Mouse (Mus musculus) central nervous system, embryonic 11.5 days (tissue): ENCODE data around the gene Wnt9a. TPM values are rescaled to one million over a fixed set of nuclear protein-coding genes. Genes with fewer than 3 reads are reported as not detected.

ENCODE experiments used
- polyA plus RNA-seq: library from polyadenylated mRNA; depleted of rRNA; stranded (reverse); fragments of >200 nt; gene quantifications from 2 replicates; pipeline ENCODE4 v1.2.3, GENCODE M21; 2012; rRNA removed

Wnt9a gene
- 5.0 and 5.1 TPM in 2 replicates for polyA plus RNA-seq

DNA sequence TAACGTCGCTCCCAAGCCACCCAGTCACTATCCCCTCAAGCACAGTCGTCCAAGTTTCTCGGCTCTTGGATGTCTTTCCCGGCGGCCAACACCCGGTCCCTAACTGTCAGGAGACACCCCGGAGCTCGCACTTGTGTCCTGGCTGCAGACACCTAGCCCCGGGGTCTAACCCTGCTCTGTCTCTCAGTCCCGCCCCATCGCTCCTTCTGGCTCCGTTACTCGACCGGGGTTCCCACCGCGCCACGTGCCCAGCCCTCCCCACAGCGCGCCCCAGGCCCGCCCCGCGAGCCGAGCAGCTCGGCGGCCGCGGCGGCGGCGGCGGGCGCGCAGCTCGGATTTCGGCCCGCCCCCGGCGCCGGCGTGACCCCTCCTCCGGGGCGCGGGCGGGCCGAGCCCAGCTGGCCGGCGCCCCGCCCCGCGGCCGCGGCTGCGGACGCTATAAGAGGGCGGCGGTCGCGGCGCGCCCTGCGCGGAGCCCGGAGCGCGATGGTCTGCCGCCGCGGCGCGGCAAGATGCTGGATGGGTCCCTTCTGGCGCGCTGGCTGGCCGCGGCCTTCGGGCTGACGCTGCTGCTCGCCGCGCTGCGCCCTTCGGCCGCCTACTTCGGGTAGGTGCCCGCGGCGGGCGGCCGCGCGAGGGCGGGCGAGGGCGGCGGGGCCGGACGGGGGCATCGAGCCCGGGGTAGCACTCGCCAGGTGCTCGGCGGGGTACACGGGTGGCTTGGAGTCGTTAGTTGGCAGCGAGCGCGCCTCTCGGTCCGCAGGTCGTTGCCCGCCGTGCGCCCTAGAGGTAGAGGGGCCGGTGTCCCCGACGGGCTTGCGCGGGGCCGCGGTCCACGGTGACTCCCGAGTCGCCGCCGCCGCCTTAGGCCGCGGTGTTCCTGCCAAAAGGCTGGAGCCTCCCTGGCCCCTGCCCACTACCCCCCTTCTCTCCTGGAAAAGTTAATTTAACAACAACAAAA, at the start of gene Wnt9a:
Gene Wnt9a (plus strand): TSS at position 468 of the 961 bp plus-strand sequence.

DNA sequence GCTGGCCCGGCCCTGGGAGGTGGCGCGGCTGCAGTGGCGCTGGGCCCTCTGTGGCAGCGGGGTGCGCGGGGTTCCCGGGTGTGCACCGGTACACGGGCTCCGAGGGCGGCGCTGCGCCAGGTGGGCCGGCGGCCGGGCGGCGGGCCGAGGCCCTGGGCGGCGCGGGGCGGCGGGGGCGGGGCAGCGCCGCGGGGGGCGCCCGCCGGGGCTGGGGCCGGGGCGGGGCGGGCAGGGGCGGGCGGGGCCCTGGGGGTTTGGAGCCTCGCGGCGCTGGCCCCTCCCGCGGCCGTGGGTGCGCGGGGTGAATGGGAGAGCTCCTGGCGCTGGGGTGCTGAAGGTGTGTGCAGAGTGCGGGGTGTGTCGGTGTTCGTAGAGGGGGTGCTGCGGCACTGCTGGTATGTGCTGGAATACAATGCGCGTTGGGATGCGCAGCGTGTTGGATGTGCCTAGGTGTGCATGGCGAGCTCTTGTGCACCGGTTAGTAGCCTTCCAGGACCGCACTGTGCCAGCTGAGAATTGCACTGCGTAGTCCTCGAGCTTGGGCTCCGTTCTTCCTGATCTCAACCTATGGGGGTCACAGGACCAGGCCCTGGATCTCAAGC, 15.9 kb upstream of the Wnt9a start, which contains the start of gene Wnt3a:
Gene Wnt3a (minus strand): TSS at position 51 of the 602 bp plus-strand sequence.

DNA sequence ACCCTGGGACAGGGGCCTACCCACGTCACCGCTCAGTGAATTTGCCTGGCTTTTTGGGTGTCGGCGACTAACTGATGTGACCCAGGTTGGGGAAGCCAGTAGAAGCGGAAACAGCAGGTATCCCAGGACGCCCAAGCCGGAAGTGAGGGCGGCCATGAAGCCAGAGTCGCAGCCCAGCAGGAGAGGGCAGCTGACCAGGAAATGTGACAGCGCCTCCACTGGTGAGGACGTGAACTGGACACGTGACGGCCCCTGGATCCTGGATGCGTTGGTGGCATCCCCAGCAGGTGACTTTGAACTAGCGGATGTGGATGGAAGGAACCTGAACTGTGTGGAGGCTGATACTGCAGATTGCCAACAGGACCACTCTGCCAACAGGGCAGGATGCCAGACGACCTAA, 68.7 kb downstream of the Wnt9a start, which contains the start of gene Prss38:
Gene Prss38 (minus strand): TSS at position 183 of the 400 bp plus-strand sequence.

Other genes with a start within 250 kb of the Wnt9a start
- gene Obscn, start 170.5 kb upstream of the Wnt9a start, polyA plus RNA-seq, result 0.94 and 2.6 TPM in 2 replicates
- gene Iba57, start 143.2 kb upstream of the Wnt9a start, polyA plus RNA-seq, result 4.7 and 5.5 TPM in 2 replicates
- gene Gjc2, start 123.7 kb upstream of the Wnt9a start, polyA plus RNA-seq, result 0.17 and 0.18 TPM in 2 replicates
- gene Guk1, start 114.7 kb upstream of the Wnt9a start, polyA plus RNA-seq, result 87.2 and 91.3 TPM in 2 replicates
- 43.4 and 43.8 TPM in 2 replicates for gene Mrpl55, start 104.4 kb upstream of the Wnt9a start, polyA plus RNA-seq
- 47.7 and 65.5 TPM in 2 replicates for gene 2310033P09Rik, start 98.6 kb upstream of the Wnt9a start, polyA plus RNA-seq
- 411 and 507 TPM in 2 replicates for gene Arf1, start 78.7 kb upstream of the Wnt9a start, polyA plus RNA-seq
- gene Wnt3a, start 16.2 kb upstream of the Wnt9a start, polyA plus RNA-seq, result 1.6 and 3.6 TPM in 2 replicates
- gene Prss38, start 68.7 kb downstream of the Wnt9a start, polyA plus RNA-seq, result 0.12 TPM in 1 of 2 replicates, not detected in the other
- 12.6 and 15.1 TPM in 2 replicates for gene Jmjd4, start 143.1 kb downstream of the Wnt9a start, polyA plus RNA-seq
- gene Snap47, start 144.3 kb downstream of the Wnt9a start, polyA plus RNA-seq, result 91.0 and 108 TPM in 2 replicates
- 4.5 and 7.4 TPM in 2 replicates for gene Zfp867, start 165.5 kb downstream of the Wnt9a start, polyA plus RNA-seq
- gene Zkscan17, start 219.8 kb downstream of the Wnt9a start, polyA plus RNA-seq, result 21.5 and 24.5 TPM in 2 replicates
- gene Nlrp3, start 234.6 kb downstream of the Wnt9a start, polyA plus RNA-seq, result 0.20 and 0.35 TPM in 2 replicates